Mouse (Mus musculus): Measurements from ENCODE around the gene Chchd4.

Gene Chchd4

GRCm38 (mm10) chr6:91472868-91473804, at the start of gene Chchd4, which contains the start of gene Tmem43:
Gene Chchd4 (minus strand): TSS chr6:91473546.
Gene Tmem43 (plus strand): TSS chr6:91473703.
- in situ Hi-C loops (cut with MboI; ENCODE audit: unreplicated experiment in 2 of 2) = loop anchor here in 1 of 2 experiments (5.0 kb wide), 1 partner anchor 44 kb away; the partner anchor contains the start of genes Lsm3 and Xpc

GRCm38 (mm10) chr6:91522816-91523215, 49.5 kb upstream of the Chchd4 start:
- in situ Hi-C loops (cut with MboI; ENCODE audit: unreplicated experiment in 2 of 2) = loop anchor here (10.0 to 25.0 kb wide), 3 partner anchors 362 to 742 kb away; partner anchors contain the start of gene Ccdc174 (in 1 of the 2)

GRCm38 (mm10) chr6:91518454-91519020, 45.2 kb upstream of the Chchd4 start:
- in situ Hi-C loops (cut with MboI; ENCODE audit: unreplicated experiment in 2 of 2) = loop anchor here (5.0 to 25.0 kb wide), 4 partner anchors 46 to 694 kb away; partner anchors contain the start of genes Ccdc174 (in 1 of the 2), Chchd4 (in 1 of the 2), Rbsn (in 1 of the 2) and Slc6a6 (in 1 of the 2)

GRCm38 (mm10) chr6:91515545-91516449, 42.5 kb upstream of the Chchd4 start, which contains the start of the genes Xpc and Lsm3:
Gene Xpc (minus strand): TSS chr6:91515888.
Gene Lsm3 (plus strand): TSS chr6:91515928.
- in situ Hi-C loops (cut with MboI; ENCODE audit: unreplicated experiment in 2 of 2) = loop anchor here (5.0 to 25.0 kb wide), 4 partner anchors 43 to 697 kb away; partner anchors contain the start of genes Ccdc174 (in 1 of the 2), Chchd4 (in 1 of the 2), Rbsn (in 1 of the 2) and Slc6a6 (in 1 of the 2)

- in situ Hi-C loops (cut with MboI; ENCODE audit: unreplicated experiment in 2 of 2) = loop anchor here (5.0 to 25.0 kb wide), 4 partner anchors 43 to 697 kb away; partner anchors contain the start of genes Ccdc174 (in 1 of the 2), Chchd4 (in 1 of the 2), Rbsn (in 1 of the 2) and Slc6a6 (in 1 of the 2)
Measured at GRCm38 (mm10) chr6:91514737-91515362, 41.5 kb upstream of the Chchd4 start.

- in situ Hi-C loops (cut with MboI; ENCODE audit: unreplicated experiment in 2 of 2) = loop anchor here in 1 of 2 experiments (25.0 kb wide), 1 partner anchor 373 kb away; the partner anchor contains the start of gene Ccdc174
Measured at GRCm38 (mm10) chr6:91514135-91514534, 40.8 kb upstream of the Chchd4 start.

GRCm38 (mm10) chr6:91510211-91510610, 36.9 kb upstream of the Chchd4 start:
- in situ Hi-C loops (cut with MboI; ENCODE audit: unreplicated experiment in 2 of 2) = loop anchor here in 1 of 2 experiments (25.0 kb wide), 1 partner anchor 377 kb away; the partner anchor contains the start of gene Ccdc174

GRCm38 (mm10) chr6:91509326-91509725, 36.0 kb upstream of the Chchd4 start:
- in situ Hi-C loops (cut with MboI; ENCODE audit: unreplicated experiment in 2 of 2) = loop anchor here (5.0 to 25.0 kb wide), 3 partner anchors 222 to 378 kb away; partner anchors contain the start of gene Ccdc174 (in 1 of the 2)

- in situ Hi-C loops (cut with MboI; ENCODE audit: unreplicated experiment in 2 of 2) = loop anchor here (5.0 to 25.0 kb wide), 3 partner anchors 221 to 379 kb away; partner anchors contain the start of gene Ccdc174 (in 1 of the 2)
Measured at GRCm38 (mm10) chr6:91508041-91508440, 34.7 kb upstream of the Chchd4 start.

- in situ Hi-C loops (cut with MboI; ENCODE audit: unreplicated experiment in 2 of 2) = loop anchor here (5.0 to 25.0 kb wide), 3 partner anchors 219 to 381 kb away; partner anchors contain the start of gene Ccdc174 (in 1 of the 2)
Measured at GRCm38 (mm10) chr6:91506036-91506435, 32.7 kb upstream of the Chchd4 start.

- in situ Hi-C loops (cut with MboI; ENCODE audit: unreplicated experiment in 2 of 2) = loop anchor here (10.0 to 25.0 kb wide), 2 partner anchors 219 to 384 kb away; partner anchors contain the start of gene Ccdc174 (in 1 of the 2)
Measured at GRCm38 (mm10) chr6:91503302-91503701, 30.0 kb upstream of the Chchd4 start.

GRCm38 (mm10) chr6:91494526-91494925, 21.2 kb upstream of the Chchd4 start:
- in situ Hi-C loops (cut with MboI; ENCODE audit: unreplicated experiment in 2 of 2) = no loop called here

- in situ Hi-C loops (cut with MboI; ENCODE audit: unreplicated experiment in 2 of 2) = no loop called here
Measured at GRCm38 (mm10) chr6:91493053-91493452, 19.7 kb upstream of the Chchd4 start.

GRCm38 (mm10) chr6:91491004-91491403, 17.7 kb upstream of the Chchd4 start:
- in situ Hi-C loops (cut with MboI; ENCODE audit: unreplicated experiment in 2 of 2) = no loop called here

GRCm38 (mm10) chr6:91489872-91490271, 16.5 kb upstream of the Chchd4 start:
- in situ Hi-C loops (cut with MboI; ENCODE audit: unreplicated experiment in 2 of 2) = no loop called here

GRCm38 (mm10) chr6:91488496-91489212, 15.3 kb upstream of the Chchd4 start:
- in situ Hi-C loops (cut with MboI; ENCODE audit: unreplicated experiment in 2 of 2) = no loop called here

- in situ Hi-C loops (cut with MboI; ENCODE audit: unreplicated experiment in 2 of 2) = no loop called here
Measured at GRCm38 (mm10) chr6:91486736-91487453, 13.5 kb upstream of the Chchd4 start.

Data from v-Abl transformed pro-B cells (cell line).